Mouse (Mus musculus): Measurements from ENCODE around the gene Phyhd1. TPM values are rescaled to one million over a fixed set of nuclear protein-coding genes. Genes with fewer than 3 reads are reported as not detected.

Phyhd1 gene
- 10 to 100 TPM; 11.0 to 14.3 TPM for total RNA-seq (2021)
- long read RNA-seq, experiment 1, partial matches to known transcripts: 3 of 7 reads
- long read RNA-seq, experiment 1, other reads (novel, unspliced or antisense): 1 of 7 reads
- long read RNA-seq, experiment 2, partial matches to known transcripts: 6 of 12 reads
- long read RNA-seq, experiment 2, other reads (novel, unspliced or antisense): 3 of 12 reads

DNA sequence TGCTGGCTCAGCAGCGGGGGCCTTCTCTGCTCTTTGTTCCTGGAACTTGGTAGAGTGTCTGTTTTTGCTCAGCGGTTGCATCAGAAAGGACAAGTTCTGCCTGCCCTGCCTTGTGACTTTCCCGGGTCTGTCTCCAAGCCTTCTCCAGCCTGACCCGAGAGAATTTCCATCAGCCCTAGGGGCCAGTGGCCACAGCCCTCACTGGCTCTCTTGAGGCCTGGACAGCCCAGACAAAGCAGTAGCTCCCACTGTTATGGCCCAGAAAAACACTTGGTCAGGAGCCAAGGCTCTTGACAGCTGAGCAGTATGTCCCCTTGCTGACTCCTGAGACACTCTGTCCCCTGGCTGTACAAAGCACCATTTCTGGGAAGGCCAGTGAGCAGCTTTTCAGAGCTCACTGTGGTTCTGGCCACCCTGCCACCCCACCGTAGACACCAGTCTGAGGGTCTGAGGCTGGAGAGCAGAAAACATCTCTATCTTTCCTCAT, at the start of gene Phyhd1:
TSS of gene Phyhd1 (plus strand) at position 437 of the 487 bp plus-strand sequence.
- intact Hi-C loops (cut with DNase I; ENCODE audit: low total_unique reads): no loop called here

GRCm38 (mm10) chr2:30216293-30216692, 49.7 kb upstream of the Phyhd1 start:
- DNase-seq: no peak
- intact Hi-C loops (cut with DNase I; ENCODE audit: low total_unique reads): no loop called here

More for the DNA sequence above, at the start of gene Phyhd1:
- DNase-seq: peak; percentile 69

DNA sequence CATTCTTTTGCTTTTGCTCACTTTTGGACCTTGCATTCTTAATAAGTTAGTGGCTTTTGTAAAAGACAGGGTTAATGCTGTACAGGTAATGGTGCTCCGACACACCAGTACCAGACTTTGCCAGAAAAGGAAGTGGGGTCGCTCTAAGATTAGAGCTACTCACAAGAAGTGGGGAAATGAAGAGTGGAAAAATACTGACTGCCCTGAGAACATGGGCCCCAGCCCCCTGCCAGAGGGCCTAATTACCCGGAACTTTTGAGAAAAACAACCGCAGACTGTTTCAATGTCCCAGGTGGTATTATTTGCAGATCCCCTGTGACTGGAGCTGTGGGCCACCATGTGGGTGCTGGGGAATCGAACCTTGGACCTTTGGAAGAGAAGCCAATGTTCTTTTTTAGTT, 30.4 kb upstream of the Phyhd1 start:
- intact Hi-C loops (cut with DNase I; ENCODE audit: low total_unique reads): no loop called here
- DNase-seq: no peak

- no peak for DNase-seq
- intact Hi-C loops (cut with DNase I; ENCODE audit: low total_unique reads): no loop called here
Observed at GRCm38 (mm10) chr2:30236426-30237198, 29.4 kb upstream of the Phyhd1 start.

- peak; percentile 100 for DNase-seq
- intact Hi-C loops (cut with DNase I; ENCODE audit: low total_unique reads): no loop called here
Observed at GRCm38 (mm10) chr2:30237199-30237880, 28.7 kb upstream of the Phyhd1 start, which contains the start of gene Lrrc8a. Lrrc8a (plus strand) TSS chr2:30237715.

GRCm38 (mm10) chr2:30237881-30238280, 28.1 kb upstream of the Phyhd1 start:
- peak; percentile 79 for DNase-seq
- intact Hi-C loops (cut with DNase I; ENCODE audit: low total_unique reads): no loop called here

GRCm38 (mm10) chr2:30238906-30239465, 27.0 kb upstream of the Phyhd1 start:
- intact Hi-C loops (cut with DNase I; ENCODE audit: low total_unique reads): no loop called here

GRCm38 (mm10) chr2:30239777-30240176, 26.2 kb upstream of the Phyhd1 start:
- intact Hi-C loops (cut with DNase I; ENCODE audit: low total_unique reads): no loop called here
- no peak for DNase-seq

More at GRCm38 (mm10) chr2:30238906-30239465, 27.0 kb upstream of the Phyhd1 start:
- DNase-seq: no peak

DNA sequence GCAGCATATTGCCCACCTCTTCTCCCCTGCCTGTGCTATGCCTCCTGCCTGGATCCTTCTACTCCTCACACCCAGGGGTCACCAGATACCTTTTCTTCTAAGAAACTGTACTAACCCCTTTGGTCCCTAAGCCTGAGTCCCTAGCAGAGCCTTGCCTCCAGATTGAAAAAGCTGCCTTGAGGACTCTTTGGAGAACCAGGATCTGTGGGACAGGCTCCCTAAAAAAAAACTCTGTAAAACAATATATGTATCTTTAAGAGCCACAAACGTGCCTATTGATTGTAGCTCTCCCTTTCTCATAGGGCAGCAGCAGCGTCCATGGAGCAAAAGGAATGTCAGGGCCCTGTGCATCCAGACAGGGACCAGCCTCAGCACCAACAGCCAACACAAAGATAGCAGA, 25.7 kb upstream of the Phyhd1 start, which contains the start of gene Gm28035:
TSS of gene Gm28035 (plus strand) at position 301 of the 400 bp plus-strand sequence.
- no peak for DNase-seq
- intact Hi-C loops (cut with DNase I; ENCODE audit: low total_unique reads): no loop called here

GRCm38 (mm10) chr2:30242509-30242908, 23.5 kb upstream of the Phyhd1 start:
- intact Hi-C loops (cut with DNase I; ENCODE audit: low total_unique reads): no loop called here
- peak; percentile 40 for DNase-seq

GRCm38 (mm10) chr2:30243391-30243790, 22.6 kb upstream of the Phyhd1 start:
- intact Hi-C loops (cut with DNase I; ENCODE audit: low total_unique reads): no loop called here
- no peak for DNase-seq

DNA sequence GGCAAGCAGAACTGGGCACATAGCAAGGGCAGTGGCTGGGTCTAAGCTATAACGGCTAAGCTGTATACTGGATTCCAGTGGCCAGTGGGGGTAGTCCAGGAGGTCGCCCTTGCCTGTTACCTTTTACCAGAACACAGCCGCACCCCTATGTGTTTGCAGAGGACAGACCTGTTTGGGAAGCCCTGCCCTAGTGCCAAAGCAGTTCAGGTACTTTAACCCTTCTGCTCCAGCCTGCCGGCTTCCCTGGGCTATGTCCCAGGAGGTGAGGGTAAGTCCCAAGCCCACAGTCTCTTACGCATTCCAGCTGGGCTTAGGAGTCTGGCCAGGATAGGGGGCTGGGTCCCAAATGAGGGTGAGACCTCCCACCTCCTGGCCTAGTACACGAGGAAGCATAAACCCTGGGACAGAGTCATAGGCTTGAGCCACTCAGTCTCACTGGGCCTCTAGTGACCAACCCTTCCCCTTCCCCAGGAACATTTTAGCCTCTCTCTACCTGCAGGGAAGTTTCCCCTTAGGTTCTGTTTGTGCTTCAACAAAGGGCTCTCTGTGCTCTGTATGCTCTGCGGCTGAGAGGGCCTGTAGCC, 21.3 kb upstream of the Phyhd1 start:
- DNase-seq: no peak
- intact Hi-C loops (cut with DNase I; ENCODE audit: low total_unique reads): no loop called here

- intact Hi-C loops (cut with DNase I; ENCODE audit: low total_unique reads): no loop called here
- DNase-seq: no peak
Observed at GRCm38 (mm10) chr2:30247036-30247435, 19.0 kb upstream of the Phyhd1 start.

DNA sequence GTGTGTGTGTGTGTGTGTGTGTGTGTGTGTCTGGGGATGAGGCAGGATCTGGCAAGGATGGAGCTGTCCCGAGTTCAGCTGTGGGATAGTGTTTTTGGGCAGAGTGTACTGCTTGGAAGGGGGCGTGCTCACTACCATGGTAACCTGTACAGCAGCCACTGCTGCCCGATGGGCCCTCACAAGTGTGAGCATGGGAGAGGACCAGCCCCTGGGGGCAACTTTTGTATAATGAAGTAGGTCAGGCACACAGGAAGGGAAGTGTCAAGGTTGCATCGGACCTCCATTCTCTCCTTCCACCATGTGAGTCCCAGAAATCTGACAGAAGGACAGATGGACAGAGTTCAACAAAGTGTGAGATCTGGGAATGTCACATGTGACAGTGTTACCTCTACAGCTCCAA, 18.3 kb upstream of the Phyhd1 start:
- DNase-seq: no peak
- intact Hi-C loops (cut with DNase I; ENCODE audit: low total_unique reads): no loop called here

- no peak for DNase-seq
- intact Hi-C loops (cut with DNase I; ENCODE audit: low total_unique reads): no loop called here
Observed at GRCm38 (mm10) chr2:30249182-30249581, 16.8 kb upstream of the Phyhd1 start.

DNA sequence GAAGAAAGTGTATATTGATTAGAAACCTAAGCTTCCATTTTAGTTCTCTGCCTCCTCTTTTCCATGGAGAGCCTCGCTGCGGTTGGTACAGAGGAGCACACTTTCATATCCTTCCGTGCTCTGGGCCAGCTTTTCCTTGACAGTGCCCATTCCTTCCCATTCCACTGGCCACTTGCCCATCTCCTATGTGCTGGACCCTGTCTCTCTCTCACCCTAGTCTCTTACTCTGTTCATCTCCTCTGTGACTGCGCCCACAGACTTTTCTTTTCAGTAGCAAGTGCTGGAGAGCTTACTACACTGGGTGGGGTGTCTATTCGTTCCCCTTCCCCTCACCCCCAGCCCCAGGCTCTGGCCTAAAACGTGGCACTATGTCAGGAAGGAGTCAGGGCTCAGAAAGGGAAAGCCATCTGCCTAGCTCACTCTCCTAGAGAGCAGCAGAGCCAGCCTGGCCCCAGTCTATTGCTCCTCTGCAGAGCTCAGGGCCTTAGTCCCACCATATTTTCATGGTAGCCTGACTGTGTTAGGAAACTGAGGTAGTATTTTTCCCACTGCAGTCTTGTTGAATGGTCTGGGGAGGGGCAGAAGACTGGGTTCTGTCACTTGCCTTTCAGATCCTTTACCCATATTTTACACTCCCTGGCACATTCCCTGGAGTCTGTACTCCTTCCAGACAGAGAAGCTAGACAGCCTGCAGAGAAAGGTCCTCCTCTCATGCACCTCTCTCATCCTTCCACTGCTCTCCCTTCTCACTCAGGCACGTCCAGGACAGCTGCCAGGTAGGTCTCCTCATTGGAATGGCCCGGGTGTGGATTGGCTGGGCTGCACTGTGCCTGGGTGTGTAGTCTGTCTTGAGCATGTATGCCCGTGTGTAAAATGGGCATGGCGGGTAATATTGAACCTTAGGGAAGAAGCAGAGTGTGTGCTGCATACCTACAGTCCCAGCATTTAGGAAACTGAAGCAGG, 15.6 kb upstream of the Phyhd1 start:
- DNase-seq: no peak
- intact Hi-C loops (cut with DNase I; ENCODE audit: low total_unique reads): no loop called here

GRCm38 (mm10) chr2:30251417-30252104, 14.4 kb upstream of the Phyhd1 start:
- DNase-seq: no peak
- intact Hi-C loops (cut with DNase I; ENCODE audit: low total_unique reads): no loop called here

GRCm38 (mm10) chr2:30252521-30252920, 13.5 kb upstream of the Phyhd1 start:
- DNase-seq: no peak
- intact Hi-C loops (cut with DNase I; ENCODE audit: low total_unique reads): no loop called here
